Mouse (Mus musculus) liver, embryonic 16.5 days (tissue): Measurements from ENCODE around the gene Cd160. TPM values are rescaled to one million over a fixed set of nuclear protein-coding genes. Genes with fewer than 3 reads are reported as not detected.

ENCODE experiments used
- ATAC-seq: fragments of 200-750 bp; cut with Nextera tagmentation; 2 replicates; pipeline ENCODE4 v1.8.0; 2017; ENCODE audit warnings: low read depth, mild to moderate bottlenecking, moderate number of reproducible peaks, moderate library complexity
- H3K27ac ChIP-seq: fragments of 300-500 bp; sonication (generic); 2 replicates; pipeline ENCODE4 v1.5.1; 2014; ENCODE audit warnings: mild to moderate bottlenecking, low read length
- H3K27me3 ChIP-seq: fragments of 300-500 bp; sonication (generic); 2 replicates; pipeline ENCODE4 v1.6.1; 2014; ENCODE audit warnings: low read depth, low read length, mixed read lengths; ENCODE audit not compliant: control insufficient read depth, insufficient read depth
- H3K36me3 ChIP-seq: fragments of 300-500 bp; sonication (generic); 2 replicates; pipeline ENCODE4 v1.6.1; 2014; ENCODE audit warnings: mild to moderate bottlenecking; ENCODE audit not compliant: control insufficient read depth, insufficient read depth
- H3K4me1 ChIP-seq: fragments of 300-500 bp; sonication (generic); 2 replicates; pipeline ENCODE4 v1.6.1; 2014; ENCODE audit warnings: low read depth, low read length, mixed read lengths; ENCODE audit not compliant: control insufficient read depth
- H3K4me2 ChIP-seq: fragments of 300-500 bp; sonication (generic); 2 replicates; pipeline ENCODE4 v1.6.1; 2014; ENCODE audit warnings: low read depth, low read length, mixed read lengths
- H3K4me3 ChIP-seq: fragments of 300-500 bp; sonication (generic); 2 replicates; pipeline ENCODE4 v1.5.1; 2014; ENCODE audit warnings: low read depth, mild to moderate bottlenecking, low read length
- H3K9ac ChIP-seq: fragments of 300-500 bp; sonication (generic); 2 replicates; pipeline ENCODE4 v1.6.1; 2014; ENCODE audit warnings: low read depth, low read length
- H3K9me3 ChIP-seq: fragments of 300-500 bp; sonication (generic); replicated peaks from 2 replicates; pipeline ENCODE4 v1.6.1; 2016; ENCODE audit warnings: low read length; ENCODE audit not compliant: control insufficient read depth
- WGBS: fragments of 180-500 bp; shearing (Covaris S2); extraction: QIAGEN DNeasy Blood & Tissue Kit; methylation state at CpG from one replicate; pipeline ENCODE4 v1.1.7; 2014; ENCODE audit not compliant: insufficient replicate concordance; 5-methylcytosine and 5-hydroxymethylcytosine counted together
- polyA plus RNA-seq: library from polyadenylated mRNA; unstranded; fragments of >200 nt; fragmentation: Nextera tagmentation; extraction: Ambion mirVana; gene quantifications from 2 replicates; pipeline ENCODE4 v1.2.1, GENCODE M21; 2015

Cd160 gene
- polyA plus RNA-seq, 1 experiment from 2014 or later, result 0.27 TPM

- Histone ChIP-seq H3K4me2 (no peak overlapping the region), H3K27ac (no peak overlapping the region), H3K4me1 (no peaks in the 10 kb centered on the region), H3K9ac (no peak overlapping the region), H3K4me3 (no peak overlapping the region), H3K9me3 (no peaks in the 10 kb centered on the region), H3K27me3 (no peaks in the 10 kb centered on the region), H3K36me3 (no peaks in the 10 kb centered on the region)
- no peak for ATAC-seq
- 48% methylated on average over 1 of the region's 1 CpGs for WGBS
Measured at GRCm38 (mm10) chr3:96764528-96764927, 64.6 kb downstream of the Cd160 start.

GRCm38 (mm10) chr3:96759695-96760094 lies 69.5 kb downstream of the Cd160 start:
- Histone ChIP-seq H3K9ac (no peak overlapping the region), H3K36me3 (no peaks in the 10 kb centered on the region), H3K4me2 (no peak overlapping the region), H3K27ac (no peak overlapping the region), H3K27me3 (no peaks in the 10 kb centered on the region), H3K4me1 (no peaks in the 10 kb centered on the region), H3K4me3 (no peak overlapping the region), H3K9me3 (no peaks in the 10 kb centered on the region)
- 42% methylated on average over 4 of the region's 4 CpGs for WGBS
- ATAC-seq, result no peak

GRCm38 (mm10) chr3:96757691-96758090 lies 71.5 kb downstream of the Cd160 start:
- no peak overlapping the region for H3K4me3 ChIP-seq
- H3K9ac ChIP-seq, result no peak overlapping the region
- H3K27me3 ChIP-seq, result no peaks in the 10 kb centered on the region
- no peak overlapping the region for H3K27ac ChIP-seq
- H3K4me1 ChIP-seq, result no peaks in the 10 kb centered on the region
- 69% methylated on average over 7 of the region's 7 CpGs for WGBS
- no peaks in the 10 kb centered on the region for H3K36me3 ChIP-seq
- no peak overlapping the region for H3K4me2 ChIP-seq
- no peaks in the 10 kb centered on the region for H3K9me3 ChIP-seq
- ATAC-seq, result no peak

DNA sequence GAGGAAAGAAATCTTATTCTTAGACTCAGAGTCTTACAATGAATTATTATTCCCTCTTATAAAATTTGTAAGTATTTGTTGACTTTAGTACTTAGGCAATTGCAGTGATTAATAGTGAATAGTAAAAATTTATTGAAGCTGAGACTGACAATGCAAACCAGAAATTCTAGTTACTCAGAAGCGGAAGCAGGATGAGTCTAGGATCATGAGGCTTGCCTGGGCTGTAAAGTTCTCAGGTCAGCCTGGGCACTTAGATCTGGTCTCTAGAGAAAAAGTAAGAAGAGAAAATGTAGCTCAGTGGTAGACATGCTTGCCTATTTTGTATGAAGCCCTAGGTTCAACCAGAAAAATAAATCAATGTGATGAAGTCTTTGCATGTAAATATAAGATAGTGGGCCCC lies 73.2 kb downstream of the Cd160 start:
- Histone ChIP-seq H3K27ac (no peak overlapping the region), H3K36me3 (no peaks in the 10 kb centered on the region), H3K4me3 (no peak overlapping the region), H3K9ac (no peak overlapping the region), H3K4me2 (no peak overlapping the region), H3K4me1 (no peaks in the 10 kb centered on the region), H3K9me3 (no peaks in the 10 kb centered on the region), H3K27me3 (no peaks in the 10 kb centered on the region)
- ATAC-seq, result no peak
- WGBS, result 88% methylated on average over 1 of the region's 1 CpGs

Other genes with a start within 250 kb of the Cd160 start
- gene Polr3gl, start 235.2 kb downstream of the Cd160 start, polyA plus RNA-seq, result 10.8 and 12.2 TPM in 2 replicates
- gene Ankrd34a, start 232.7 kb downstream of the Cd160 start, polyA plus RNA-seq, result 0.09 and 0.15 TPM in 2 replicates
- 0.49 and 0.68 TPM in 2 replicates for gene Lix1l, start 228.2 kb downstream of the Cd160 start, polyA plus RNA-seq
- gene Rbm8a, start 199.4 kb downstream of the Cd160 start, polyA plus RNA-seq, result 48.1 and 48.4 TPM in 2 replicates
- gene Pex11b, start 194.0 kb downstream of the Cd160 start, polyA plus RNA-seq, result 14.5 and 15.3 TPM in 2 replicates
- gene Gm42957, start 193.9 kb downstream of the Cd160 start, polyA plus RNA-seq, result 0.02 TPM in 1 of 2 replicates, not detected in the other
- 0.17 and 0.18 TPM in 2 replicates for gene Itga10, start 183.8 kb downstream of the Cd160 start, polyA plus RNA-seq
- 0.22 and 0.28 TPM in 2 replicates for gene Ankrd35, start 159.2 kb downstream of the Cd160 start, polyA plus RNA-seq
- gene Pias3, start 133.0 kb downstream of the Cd160 start, polyA plus RNA-seq, result 5.7 and 7.2 TPM in 2 replicates
- 0.62 and 0.81 TPM in 2 replicates for gene Nudt17, start 120.8 kb downstream of the Cd160 start, polyA plus RNA-seq
- gene Polr3c, start 101.7 kb downstream of the Cd160 start, polyA plus RNA-seq, result 19.4 and 19.5 TPM in 2 replicates
- gene Rnf115, start 101.7 kb downstream of the Cd160 start, polyA plus RNA-seq, result 24.9 and 28.5 TPM in 2 replicates
- 30.3 and 33.5 TPM in 2 replicates for gene Pdzk1, start 67 bp downstream of the Cd160 start, polyA plus RNA-seq
- gene Gja5, start 75.3 kb upstream of the Cd160 start, polyA plus RNA-seq, result 2.9 and 3.0 TPM in 2 replicates
- 19.1 and 22.7 TPM in 2 replicates for gene Gpr89, start 76.0 kb upstream of the Cd160 start, polyA plus RNA-seq
- gene Gja8, start 96.7 kb upstream of the Cd160 start, polyA plus RNA-seq, result not detected in 2 replicates